Mouse (Mus musculus): Measurements from ENCODE around the gene Pcca.

The Pcca gene

GRCm38 (mm10) chr14:122649336-122649950 lies 115.3 kb downstream of the Pcca start:
- no peak for DNase-seq

GRCm38 (mm10) chr14:122651681-122652080 lies 117.6 kb downstream of the Pcca start:
- no peak for DNase-seq

DNA sequence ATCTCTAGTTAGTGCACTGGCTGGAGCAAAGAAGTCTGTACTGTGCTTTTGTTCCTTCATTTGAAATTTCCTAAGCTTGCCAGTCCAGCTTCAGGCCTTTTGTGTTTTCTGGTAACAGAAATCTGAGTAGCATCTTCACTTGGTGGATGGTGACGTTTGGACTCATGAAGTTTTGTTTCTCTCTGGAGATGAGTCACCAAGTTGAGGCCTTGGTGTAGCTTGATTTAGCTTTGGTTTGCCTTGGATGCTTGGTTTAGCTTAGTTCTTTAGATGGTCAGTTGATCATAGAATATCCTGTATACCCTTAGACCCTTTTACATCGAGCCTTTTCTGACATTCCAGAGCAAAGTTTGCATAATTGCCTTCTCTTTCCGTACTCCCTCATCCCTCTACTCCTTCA lies 141.5 kb downstream of the Pcca start:
- no peak for DNase-seq

GRCm38 (mm10) chr14:122683645-122684044 lies 149.5 kb downstream of the Pcca start:
- DNase-seq, result no peak

DNA sequence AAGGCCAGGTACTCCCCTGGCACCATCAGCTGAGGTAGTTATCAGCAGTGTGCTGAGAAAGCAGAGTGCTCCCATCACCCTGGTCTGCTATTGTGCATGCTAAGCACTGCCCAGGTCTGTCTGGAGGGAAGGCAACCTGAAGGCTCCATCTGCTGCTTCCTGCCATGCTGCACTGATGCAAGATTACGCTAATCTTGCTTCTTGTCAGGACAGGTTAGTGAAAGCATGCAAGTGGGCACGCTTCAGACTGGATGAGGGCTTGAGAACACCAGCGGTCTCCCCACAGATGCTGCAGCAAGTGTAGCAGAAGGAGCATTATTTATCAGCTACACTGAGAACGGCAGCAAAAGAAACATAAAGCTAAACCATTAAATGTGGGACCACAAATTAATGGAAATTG lies 150.1 kb downstream of the Pcca start:
- no peak for DNase-seq

DNA sequence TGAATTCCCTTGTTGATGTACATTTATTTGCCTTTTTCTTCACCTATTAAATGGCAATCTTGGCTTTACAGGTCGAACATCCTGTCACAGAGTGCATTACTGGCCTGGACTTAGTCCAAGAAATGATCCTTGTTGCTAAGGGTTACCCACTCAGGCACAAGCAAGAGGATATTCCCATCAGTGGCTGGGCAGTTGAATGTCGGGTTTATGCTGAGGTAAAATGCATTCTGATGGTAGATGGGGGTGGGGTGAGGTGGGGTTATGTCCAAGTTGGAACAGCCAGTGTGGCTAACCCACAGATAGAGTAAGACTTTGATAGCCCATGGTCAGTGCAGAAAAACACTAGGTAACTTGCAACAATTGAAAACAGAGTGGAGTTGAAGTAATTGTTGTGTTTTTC lies 150.7 kb downstream of the Pcca start:
- DNase-seq, result no peak

GRCm38 (mm10) chr14:122687398-122687797 lies 153.3 kb downstream of the Pcca start:
- DNase-seq, result no peak

DNA sequence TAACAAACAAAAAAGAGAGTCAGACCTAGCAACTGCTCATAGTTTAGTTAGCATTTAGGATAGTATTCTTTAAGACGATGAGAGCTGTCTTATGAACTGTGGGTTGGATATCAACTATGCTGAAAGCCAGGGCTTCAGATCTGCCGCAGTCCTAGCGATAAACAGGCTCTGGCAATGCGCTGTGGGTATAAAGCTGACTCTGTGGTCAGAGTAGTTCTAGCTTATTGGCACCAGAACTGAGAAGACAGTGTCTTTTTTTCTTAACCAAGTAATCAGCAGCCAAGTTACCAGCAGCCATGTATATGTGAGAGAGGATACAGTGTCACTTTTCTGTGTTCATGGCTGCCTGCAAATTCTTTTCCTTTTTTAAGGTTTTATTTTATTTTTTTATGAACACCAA lies 154.3 kb downstream of the Pcca start:
- DNase-seq, result no peak

DNA sequence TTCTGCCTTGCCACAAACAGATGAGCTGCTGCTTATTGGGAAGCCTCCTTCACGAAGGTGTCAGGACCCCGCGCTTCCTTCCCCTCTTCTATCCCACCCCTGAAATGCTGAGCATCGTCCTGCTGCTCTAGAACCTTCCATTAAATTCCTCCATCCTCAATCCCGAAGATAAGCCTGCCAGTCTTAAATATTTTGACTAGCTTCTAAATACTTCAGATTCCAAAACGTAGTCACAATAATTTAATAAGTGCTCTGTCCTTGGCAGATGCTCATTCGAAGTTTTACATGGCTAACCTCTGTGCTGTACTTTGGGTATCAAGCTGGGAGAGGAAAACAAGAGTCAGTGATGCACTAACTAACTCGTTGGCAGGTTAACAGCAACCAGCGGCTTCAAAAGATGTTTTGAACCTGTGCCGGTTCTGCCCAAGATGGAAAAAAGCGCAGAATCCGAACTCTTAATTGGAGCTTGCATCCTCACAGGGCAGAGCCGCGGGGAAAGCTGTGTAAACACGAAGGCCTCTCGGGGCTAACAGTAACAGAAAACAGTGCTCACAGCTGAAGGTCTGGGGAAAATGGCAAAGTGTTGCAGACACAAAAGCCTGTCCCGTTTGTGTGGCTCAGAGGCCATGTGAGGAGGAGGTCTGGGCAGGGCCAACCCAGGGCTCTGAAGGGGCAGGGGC lies 155.2 kb downstream of the Pcca start:
- no peak for DNase-seq

DNA sequence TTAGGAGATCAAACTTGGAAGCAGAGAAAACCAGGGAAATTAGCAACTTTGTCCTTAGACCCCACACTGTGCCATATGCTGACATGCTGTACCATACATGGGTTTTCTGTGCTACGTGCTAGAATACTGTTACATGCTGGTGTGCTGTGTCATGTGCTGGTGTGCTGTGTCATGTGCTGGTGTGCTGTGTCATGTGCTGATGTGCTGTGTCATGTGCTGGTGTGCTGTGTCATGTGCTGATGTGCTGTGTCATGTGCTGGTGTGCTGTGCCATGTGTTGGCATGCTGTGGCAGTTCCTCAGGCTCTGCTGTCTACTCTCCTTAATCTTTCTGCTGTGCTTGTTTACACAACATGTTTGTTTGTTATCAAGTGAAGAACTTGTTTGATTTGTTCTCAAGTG lies 157.4 kb downstream of the Pcca start:
- DNase-seq, result no peak

GRCm38 (mm10) chr14:122700333-122700732 lies 166.2 kb downstream of the Pcca start:
- DNase-seq, result no peak

DNA sequence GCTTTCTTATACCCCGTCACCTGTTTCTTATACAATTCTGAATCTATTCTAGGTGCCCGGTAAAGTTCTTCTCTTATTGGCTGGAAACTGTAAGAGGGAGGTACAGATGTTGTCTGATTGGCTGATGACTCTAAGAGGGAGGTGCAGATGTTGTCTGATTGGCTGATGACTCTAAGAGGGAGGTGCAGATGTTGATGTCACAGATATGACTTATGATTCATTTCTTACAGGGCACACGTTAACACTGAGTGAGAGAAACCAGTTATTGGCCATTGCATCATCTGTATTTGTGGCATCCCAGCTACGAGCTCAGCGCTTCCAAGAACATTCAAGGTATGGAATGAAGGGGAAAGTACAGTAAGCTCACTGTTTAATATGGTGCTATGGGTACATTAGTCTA lies 179.7 kb downstream of the Pcca start:
- no peak for DNase-seq

- no peak for DNase-seq
Observed at GRCm38 (mm10) chr14:122714911-122715310, 180.8 kb downstream of the Pcca start.

GRCm38 (mm10) chr14:122716057-122716456 lies 181.9 kb downstream of the Pcca start:
- no peak for DNase-seq

GRCm38 (mm10) chr14:122719496-122720080 lies 185.5 kb downstream of the Pcca start:
- peak; percentile 30 to 47 for DNase-seq

DNA sequence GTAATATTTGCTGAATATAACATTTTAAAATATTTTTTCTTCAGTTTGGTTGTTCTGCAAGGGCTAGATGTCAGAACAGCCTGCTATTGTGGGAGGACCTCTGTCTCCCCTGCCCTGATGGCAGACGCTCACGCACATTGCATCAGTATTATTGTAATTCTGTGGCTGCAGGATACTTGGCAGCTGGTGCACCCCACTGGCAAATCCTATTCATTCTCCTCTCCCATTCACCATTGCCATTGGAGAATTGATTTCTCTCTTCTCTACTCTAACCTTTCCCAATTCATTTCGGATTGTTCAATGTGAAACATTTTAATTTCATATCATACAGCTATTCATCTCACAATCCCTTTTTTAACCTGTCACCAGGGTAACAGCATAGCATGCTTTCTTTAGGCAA lies 186.9 kb downstream of the Pcca start:
- DNase-seq, result no peak

DNA sequence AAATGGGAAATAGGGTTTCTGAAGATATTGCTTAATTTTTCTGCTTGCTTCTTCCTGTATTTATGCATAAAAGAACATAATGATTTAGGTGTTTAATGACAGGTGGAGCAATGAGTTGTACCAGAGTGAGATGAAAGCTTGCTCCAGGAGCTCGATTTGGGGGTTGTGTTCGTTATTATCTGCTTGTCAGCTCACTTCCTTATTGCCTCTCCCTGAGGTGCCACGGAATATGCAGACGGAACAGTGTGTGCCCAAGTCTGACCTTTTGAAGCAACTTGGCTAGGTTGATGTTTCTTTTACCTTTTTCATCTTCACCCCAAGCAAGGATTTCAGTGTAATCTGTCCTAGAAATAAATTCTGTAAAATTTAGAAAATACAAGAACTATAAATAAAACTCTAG lies 187.6 kb downstream of the Pcca start:
- no peak for DNase-seq

GRCm38 (mm10) chr14:122726456-122726855 lies 192.3 kb downstream of the Pcca start:
- DNase-seq, result no peak

DNA sequence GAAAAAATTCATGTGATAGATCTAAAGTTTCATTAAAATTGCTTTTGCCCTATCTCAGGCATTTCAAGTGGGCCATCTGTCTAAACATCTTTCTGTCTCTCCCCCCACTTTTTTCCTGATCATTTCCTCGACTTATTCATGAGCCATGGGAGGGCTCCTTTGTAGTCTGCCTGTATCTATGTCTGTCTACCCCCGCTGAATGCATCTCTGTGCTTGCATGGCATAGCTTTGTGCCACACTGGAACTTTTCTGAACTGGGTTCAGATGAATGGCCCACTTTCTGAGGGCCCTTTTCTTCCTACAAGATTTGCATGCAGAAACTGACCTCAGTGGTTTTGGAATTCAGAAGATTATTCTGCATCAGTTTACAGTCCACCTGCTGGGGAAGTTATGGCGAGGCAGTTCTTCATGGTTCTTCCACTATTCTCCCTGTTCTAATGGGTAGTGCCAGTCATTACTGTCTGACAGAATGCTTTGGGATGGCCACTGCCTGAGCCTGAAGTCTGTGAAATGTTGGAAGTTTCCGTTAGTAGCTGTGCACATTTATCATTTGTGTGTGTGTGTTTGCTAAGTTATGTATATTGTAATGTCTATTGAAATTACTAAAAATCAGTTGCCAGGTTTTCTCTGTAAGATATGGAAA lies 195.4 kb downstream of the Pcca start:
- no peak for DNase-seq

DNA sequence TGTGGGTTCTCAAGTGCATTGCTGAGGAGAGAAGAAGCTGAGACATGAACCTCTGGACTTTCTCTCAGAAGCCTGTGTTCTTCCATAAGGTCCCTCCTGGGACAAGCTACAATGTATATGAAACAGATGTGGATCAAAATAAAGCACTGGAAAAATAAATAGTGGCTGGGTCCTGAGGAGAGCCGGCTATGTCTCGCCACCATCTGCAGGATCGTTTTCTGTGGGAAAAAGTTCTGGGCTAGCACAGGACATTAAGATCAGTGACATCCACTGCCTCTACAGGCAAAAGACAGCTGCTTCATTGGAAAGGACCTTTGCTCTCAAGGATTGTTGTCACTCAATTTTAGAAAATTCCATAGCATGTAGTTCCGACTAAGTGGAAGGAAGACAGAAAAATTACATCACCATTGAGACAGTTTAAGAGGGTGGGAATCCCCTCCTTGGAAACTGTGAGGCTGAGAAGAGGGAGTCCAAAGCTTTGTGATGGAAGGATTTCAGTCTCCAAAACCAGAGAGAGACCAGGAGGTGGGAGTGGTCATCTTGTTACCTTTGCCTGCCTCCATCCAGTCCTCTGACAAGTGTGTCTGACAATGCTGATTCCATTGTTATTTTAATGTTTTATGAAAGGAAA lies 196.9 kb downstream of the Pcca start:
- no peak for DNase-seq

DNA sequence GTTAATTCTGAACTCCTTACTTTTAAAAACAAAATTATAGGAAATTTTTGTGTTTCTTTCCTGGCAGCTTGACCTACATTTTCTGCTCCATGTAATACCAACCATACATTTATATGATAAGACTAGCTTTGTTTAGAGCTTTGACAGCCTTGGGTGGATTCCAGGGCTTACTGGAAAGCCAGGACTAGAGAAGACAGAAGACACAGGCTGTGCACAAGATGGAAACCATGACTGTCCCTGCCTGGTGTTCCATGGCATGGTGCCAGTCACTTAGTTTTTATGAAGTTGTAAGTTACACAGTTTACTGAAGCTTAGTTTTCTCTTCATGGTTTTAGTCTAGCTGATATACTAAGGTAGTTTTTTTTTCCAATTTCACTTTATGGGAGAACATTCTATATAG lies 202.7 kb downstream of the Pcca start:
- DNase-seq, result no peak

DNA sequence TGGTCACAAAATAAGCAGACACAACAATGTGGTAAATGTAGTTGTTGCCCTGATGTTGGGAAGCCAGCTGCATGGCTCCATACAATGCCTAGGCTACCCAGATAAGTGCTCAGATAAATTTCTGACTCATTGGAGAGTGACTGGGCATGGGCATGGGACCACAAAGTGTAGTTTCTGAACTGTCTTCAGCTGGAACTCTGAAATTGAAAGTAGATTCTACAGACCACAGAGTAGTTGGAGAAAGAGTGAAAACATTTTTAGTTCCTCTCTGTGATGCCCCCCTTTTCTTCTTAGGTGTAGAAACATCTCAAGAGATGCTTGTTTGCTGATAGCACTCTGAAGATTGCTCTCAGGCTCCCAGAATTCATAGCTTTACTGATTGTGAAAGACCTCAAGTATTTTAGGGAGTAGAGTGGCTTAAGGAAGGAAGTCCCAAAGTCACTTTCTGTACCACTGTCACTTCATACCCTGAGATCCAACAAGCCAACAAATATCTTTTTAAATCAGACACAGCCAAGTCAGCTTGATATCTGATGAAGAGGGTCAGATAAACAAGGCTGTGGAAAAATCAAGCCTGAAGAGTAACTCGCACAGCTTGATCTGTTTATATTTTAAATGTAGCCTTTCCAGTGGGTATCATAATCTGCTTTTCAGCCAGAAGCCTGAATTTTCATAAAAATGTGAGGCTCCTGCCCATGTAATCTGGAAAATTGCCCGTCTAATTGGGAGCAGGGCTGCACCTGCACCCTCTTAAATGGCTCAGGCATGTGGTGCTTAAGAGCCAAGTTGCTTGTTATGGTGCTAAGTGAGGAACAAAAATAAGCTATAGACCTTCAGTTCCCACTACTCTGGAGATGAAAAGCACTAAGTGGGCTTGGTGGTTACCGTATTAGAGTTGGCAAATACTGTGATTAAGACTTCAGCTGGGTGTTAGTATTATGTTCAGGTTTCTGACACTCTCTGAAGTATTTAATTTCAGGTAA lies 214.0 kb downstream of the Pcca start:
- no peak for DNase-seq
